Mouse (Mus musculus): ENCODE measurements around the gene Tcf21. TPM values are rescaled to one million over a fixed set of nuclear protein-coding genes. Genes with fewer than 3 reads are reported as not detected.

Gene Tcf21
- polyA plus RNA-seq, 1 experiment from 2014 or later: 21.9 TPM

GRCm38 (mm10) chr10:22819239-22819870, 619 bp downstream of the Tcf21 start:
- Histone ChIP-seq H3K4me1 (replicated peaks; ENCODE audit: control insufficient read depth, insufficient read depth, low read length) (no peaks in the 10 kb centered on the region; the same call in 1 of the 2 replicates), H3K4me3 (ENCODE audit: low read depth, low read length) (peak overlapping the region; percentile 52), H3K4me2 (peak overlapping the region; percentile 46), H3K27ac (ENCODE audit: low read depth, low read length) (peak overlapping the region; percentile 81), H3K36me3 (ENCODE audit: control insufficient read depth, insufficient read depth, low read length) (no peaks in the 10 kb centered on the region), H3K27me3 (replicated peaks; ENCODE audit: control insufficient read depth, insufficient read depth, low read length) (peaks cover 80% of the 10 kb centered on the region), H3K9ac (ENCODE audit: low read depth, low read length) (peak overlapping the region; percentile 66), H3K9me3 (ENCODE audit: control insufficient read depth, low read length) (no peaks in the 10 kb centered on the region)
- WGBS: 2% methylated on average over 42 of the region's 42 CpGs
- DNase-seq (ENCODE audit: low spot score): peak; percentile 47
- no peak for ATAC-seq (replicated peaks; ENCODE audit: low FRiP score)

DNA sequence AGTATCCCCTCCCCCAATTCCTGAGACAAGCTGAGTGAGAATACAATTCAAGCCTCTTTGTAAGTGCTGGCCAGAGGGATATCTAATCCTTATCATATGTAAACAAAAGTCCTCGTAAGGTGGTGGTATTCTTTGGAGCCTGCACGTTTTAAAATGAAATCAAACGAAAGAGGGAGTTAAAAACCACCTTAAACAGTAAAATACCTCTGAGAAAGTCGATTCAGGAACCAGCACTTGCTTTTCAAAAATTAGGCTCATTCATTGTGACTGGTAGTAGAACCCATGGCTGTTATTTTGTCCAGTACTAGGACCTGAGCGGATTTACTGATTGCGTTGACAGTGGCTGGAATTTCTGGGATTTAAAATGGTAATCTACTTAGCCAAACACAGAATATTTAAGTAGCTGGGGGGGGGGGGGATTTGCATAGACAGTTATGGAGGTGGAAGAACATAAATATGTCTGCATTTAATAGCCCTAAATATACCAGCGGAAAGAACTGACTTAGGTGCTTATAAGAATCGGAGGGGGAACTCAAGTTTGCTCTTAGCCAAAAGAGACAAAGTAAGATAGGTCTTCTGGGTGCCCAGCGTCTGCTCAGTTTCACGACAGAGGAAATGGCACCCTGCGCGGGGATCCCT, 1.3 kb downstream of the Tcf21 start:
- peak overlapping the region; percentile 52 for H3K4me3 ChIP-seq (ENCODE audit: low read depth, low read length)
- peaks cover 86% of the 10 kb centered on the region for H3K27me3 ChIP-seq (replicated peaks; ENCODE audit: control insufficient read depth, insufficient read depth, low read length)
- ATAC-seq (replicated peaks; ENCODE audit: low FRiP score) (no peak), DNase-seq (ENCODE audit: low spot score) (no peak)
- H3K9me3 ChIP-seq (ENCODE audit: control insufficient read depth, low read length): no peaks in the 10 kb centered on the region
- 3% methylated on average over 12 of the region's 12 CpGs for WGBS
- peak overlapping the region; percentile 81; the same call in 1 of the 2 replicates for H3K27ac ChIP-seq (ENCODE audit: low read depth, low read length)
- no peaks in the 10 kb centered on the region for H3K36me3 ChIP-seq (ENCODE audit: control insufficient read depth, insufficient read depth, low read length)
- no peaks in the 10 kb centered on the region; the same call in 1 of the 2 replicates for H3K4me1 ChIP-seq (replicated peaks; ENCODE audit: control insufficient read depth, insufficient read depth, low read length)
- peak overlapping the region; percentile 66; the same call in 1 of the 2 replicates for H3K9ac ChIP-seq (ENCODE audit: low read depth, low read length)
- H3K4me2 ChIP-seq: peak overlapping the region; percentile 46; the same call in 1 of the 2 replicates

DNA sequence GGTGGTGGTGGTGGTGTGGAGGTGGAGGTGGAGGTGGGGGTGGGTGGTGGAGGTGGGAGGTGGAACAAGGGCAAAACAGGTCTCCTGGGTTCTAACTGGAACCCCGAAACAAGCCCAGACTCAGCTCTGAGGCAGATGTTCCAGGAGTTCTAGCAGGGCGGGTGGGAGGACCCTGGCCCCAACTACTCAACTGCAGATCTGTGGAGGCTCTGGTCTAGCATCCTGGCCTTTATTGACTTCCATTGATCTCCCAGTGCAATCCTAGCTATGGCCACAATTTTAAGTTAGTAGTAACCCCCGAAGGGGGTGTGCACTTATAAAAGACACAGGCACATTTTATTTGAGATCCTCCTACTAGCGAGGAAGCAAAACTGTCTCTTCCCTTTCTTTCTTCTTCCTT, 2.0 kb downstream of the Tcf21 start:
- H3K9me3 ChIP-seq (ENCODE audit: control insufficient read depth, low read length): no peaks in the 10 kb centered on the region
- H3K27me3 ChIP-seq (replicated peaks; ENCODE audit: control insufficient read depth, insufficient read depth, low read length): peaks cover 88% of the 10 kb centered on the region
- peak overlapping the region; percentile 49 for H3K4me2 ChIP-seq
- no peak overlapping the region for H3K27ac ChIP-seq (ENCODE audit: low read depth, low read length)
- H3K4me1 ChIP-seq (replicated peaks; ENCODE audit: control insufficient read depth, insufficient read depth, low read length): no peaks in the 10 kb centered on the region; the same call in 1 of the 2 replicates
- H3K4me3 ChIP-seq (ENCODE audit: low read depth, low read length): peak overlapping the region; percentile 41
- 3% methylated on average over 4 of the region's 4 CpGs for WGBS
- ATAC-seq (replicated peaks; ENCODE audit: low FRiP score) (no peak), DNase-seq (ENCODE audit: low spot score) (no peak)
- 0 out of 2 replicates have a peak overlapping the region, but pooled peaks have one; percentile 25 for H3K9ac ChIP-seq (ENCODE audit: low read depth, low read length)
- no peaks in the 10 kb centered on the region for H3K36me3 ChIP-seq (ENCODE audit: control insufficient read depth, insufficient read depth, low read length)

GRCm38 (mm10) chr10:22817561-22817960, 2.4 kb downstream of the Tcf21 start:
- Histone ChIP-seq H3K9me3 (ENCODE audit: control insufficient read depth, low read length) (no peaks in the 10 kb centered on the region), H3K4me3 (ENCODE audit: low read depth, low read length) (peak overlapping the region; percentile 41), H3K9ac (ENCODE audit: low read depth, low read length) (peak overlapping the region; percentile 43; the same call in 1 of the 2 replicates), H3K36me3 (ENCODE audit: control insufficient read depth, insufficient read depth, low read length) (no peaks in the 10 kb centered on the region), H3K4me1 (replicated peaks; ENCODE audit: control insufficient read depth, insufficient read depth, low read length) (no peaks in the 10 kb centered on the region; the same call in 1 of the 2 replicates), H3K4me2 (peak overlapping the region; percentile 49), H3K27me3 (replicated peaks; ENCODE audit: control insufficient read depth, insufficient read depth, low read length) (peaks cover 88% of the 10 kb centered on the region), H3K27ac (ENCODE audit: low read depth, low read length) (peak overlapping the region; percentile 32; the same call in 1 of the 2 replicates)
- DNase-seq (ENCODE audit: low spot score) (no peak), ATAC-seq (replicated peaks; ENCODE audit: low FRiP score) (no peak)
- under 1% methylated on average over 18 of the region's 18 CpGs for WGBS

DNA sequence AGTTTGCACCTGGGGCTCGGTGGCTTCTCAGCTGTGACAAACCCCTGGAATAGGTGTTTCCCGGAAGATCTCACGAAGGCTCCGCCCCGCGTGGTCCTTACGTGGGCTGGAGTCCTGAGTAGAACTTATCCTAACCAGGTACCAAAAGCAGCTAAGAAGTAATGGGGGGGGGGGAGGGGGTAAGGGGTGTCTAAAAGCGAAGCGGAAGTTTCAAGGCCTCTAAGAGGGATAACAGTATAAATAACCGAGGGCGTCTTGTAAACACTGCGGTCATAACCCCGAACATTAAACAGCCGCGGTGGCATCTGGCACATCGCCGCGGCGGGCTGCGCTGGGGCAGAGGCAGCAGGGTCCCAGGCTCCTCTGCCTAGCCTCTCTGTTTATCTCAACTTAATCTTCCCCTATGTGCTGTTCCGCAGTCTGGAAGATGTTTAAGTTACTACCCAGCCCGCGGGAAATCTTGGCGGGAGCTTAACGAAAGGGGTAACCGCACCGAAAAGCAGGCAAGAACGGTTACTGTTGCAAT, 3.7 kb downstream of the Tcf21 start:
- no peaks in the 10 kb centered on the region for H3K9me3 ChIP-seq (ENCODE audit: control insufficient read depth, low read length)
- DNase-seq (ENCODE audit: low spot score): peak; percentile 40
- ATAC-seq (replicated peaks; ENCODE audit: low FRiP score): no peak
- peak overlapping the region; percentile 40 for H3K4me2 ChIP-seq
- under 1% methylated on average over 28 of the region's 28 CpGs for WGBS
- no peaks in the 10 kb centered on the region for H3K36me3 ChIP-seq (ENCODE audit: control insufficient read depth, insufficient read depth, low read length)
- H3K27me3 ChIP-seq (replicated peaks; ENCODE audit: control insufficient read depth, insufficient read depth, low read length): peaks cover 84% of the 10 kb centered on the region
- H3K4me3 ChIP-seq (ENCODE audit: low read depth, low read length): peak overlapping the region; percentile 17; the same call in 1 of the 2 replicates
- peak overlapping the region; percentile 37; the same call in 1 of the 2 replicates for H3K9ac ChIP-seq (ENCODE audit: low read depth, low read length)
- no peaks in the 10 kb centered on the region for H3K4me1 ChIP-seq (replicated peaks; ENCODE audit: control insufficient read depth, insufficient read depth, low read length)
- no peak overlapping the region; the same call in 1 of the 2 replicates for H3K27ac ChIP-seq (ENCODE audit: low read depth, low read length)

- Histone ChIP-seq H3K4me2 (peak overlapping the region; percentile 40), H3K27ac (ENCODE audit: low read depth, low read length) (no peak overlapping the region), H3K36me3 (ENCODE audit: control insufficient read depth, insufficient read depth, low read length) (no peaks in the 10 kb centered on the region), H3K27me3 (replicated peaks; ENCODE audit: control insufficient read depth, insufficient read depth, low read length) (peaks cover 78% of the 10 kb centered on the region), H3K9me3 (ENCODE audit: control insufficient read depth, low read length) (no peaks in the 10 kb centered on the region), H3K9ac (ENCODE audit: low read depth, low read length) (no peak overlapping the region), H3K4me1 (replicated peaks; ENCODE audit: control insufficient read depth, insufficient read depth, low read length) (no peaks in the 10 kb centered on the region), H3K4me3 (ENCODE audit: low read depth, low read length) (peak overlapping the region; percentile 17; the same call in 1 of the 2 replicates)
- 6% methylated on average over 19 of the region's 19 CpGs for WGBS
- ATAC-seq (replicated peaks; ENCODE audit: low FRiP score) (no peak), DNase-seq (ENCODE audit: low spot score) (no peak)
Observed at GRCm38 (mm10) chr10:22815461-22816236, 4.3 kb downstream of the Tcf21 start.

GRCm38 (mm10) chr10:22814771-22815170, 5.2 kb downstream of the Tcf21 start:
- H3K4me3 ChIP-seq (ENCODE audit: low read depth, low read length): no peak overlapping the region
- ATAC-seq (replicated peaks; ENCODE audit: low FRiP score): no peak
- H3K27ac ChIP-seq (ENCODE audit: low read depth, low read length): no peak overlapping the region
- H3K4me1 ChIP-seq (replicated peaks; ENCODE audit: control insufficient read depth, insufficient read depth, low read length): no peaks in the 10 kb centered on the region
- 4% methylated on average over 2 of the region's 2 CpGs for WGBS
- no peak overlapping the region for H3K9ac ChIP-seq (ENCODE audit: low read depth, low read length)
- no peak overlapping the region for H3K4me2 ChIP-seq
- H3K36me3 ChIP-seq (ENCODE audit: control insufficient read depth, insufficient read depth, low read length): no peaks in the 10 kb centered on the region
- H3K9me3 ChIP-seq (ENCODE audit: control insufficient read depth, low read length): no peaks in the 10 kb centered on the region
- H3K27me3 ChIP-seq (replicated peaks; ENCODE audit: control insufficient read depth, insufficient read depth, low read length): peaks cover 70% of the 10 kb centered on the region
- no peak for DNase-seq (ENCODE audit: low spot score)

- Histone ChIP-seq H3K9me3 (ENCODE audit: control insufficient read depth, low read length) (no peaks in the 10 kb centered on the region), H3K36me3 (ENCODE audit: control insufficient read depth, insufficient read depth, low read length) (no peaks in the 10 kb centered on the region), H3K27me3 (replicated peaks; ENCODE audit: control insufficient read depth, insufficient read depth, low read length) (peaks cover 65% of the 10 kb centered on the region), H3K27ac (ENCODE audit: low read depth, low read length) (no peak overlapping the region), H3K4me1 (replicated peaks; ENCODE audit: control insufficient read depth, insufficient read depth, low read length) (no peaks in the 10 kb centered on the region), H3K4me3 (ENCODE audit: low read depth, low read length) (no peak overlapping the region), H3K9ac (ENCODE audit: low read depth, low read length) (no peak overlapping the region), H3K4me2 (no peak overlapping the region)
- DNase-seq (ENCODE audit: low spot score) (no peak), ATAC-seq (replicated peaks; ENCODE audit: low FRiP score) (no peak)
- 3% methylated on average over 4 of the region's 8 CpGs for WGBS
Observed at GRCm38 (mm10) chr10:22814294-22814693, 5.7 kb downstream of the Tcf21 start.

Data from liver, embryonic 11.5 days (tissue).